Comparison of ENCODE assay signal across 29 mouse cellular contexts in genomic region chr5:43721538-43722451, GRCm38 (mm10). TPM values are rescaled to one million over a fixed set of nuclear protein-coding genes. Genes with fewer than 3 reads are reported as not detected.
DNase-seq lines count a peak whose midpoint lies in the region; ATAC-seq lines count a peak whose summit lies in the region.
"Had no signal": no experiment of that assay in that cellular context is flagged by ENCODE, and none has a peak within 500 bp of the region (broad histone marks: within the 10 kb centered on the region; RNA-seq: fewer than 3 reads in every experiment).

No protein-coding gene starts in this region.

- H3K9ac ChIP-seq in kidney, embryonic 16.5 days (replicated peaks; ENCODE audit: low read length) = no peak overlapping the region
- no peak overlapping the region for H3K9ac ChIP-seq in embryonic facial prominence, embryonic 14.5 days (ENCODE audit: low read depth, low read length)
- H3K9ac ChIP-seq in midbrain, embryonic 15.5 days = no peak overlapping the region
- H3K9ac ChIP-seq: forebrain, embryonic 15.5 days; hindbrain, embryonic 12.5 days; liver, embryonic 12.5 days; liver, postnatal 0 days; neural tube, embryonic 13.5 days had no signal

- H3K27me3 ChIP-seq in kidney, embryonic 16.5 days (ENCODE audit: insufficient read depth, low read length) = no peaks in the 10 kb centered on the region
- H3K27me3 ChIP-seq in embryonic facial prominence, embryonic 14.5 days (replicated peaks; ENCODE audit: control insufficient read depth, insufficient read depth, low read length) = no peaks in the 10 kb centered on the region
- no peaks in the 10 kb centered on the region for H3K27me3 ChIP-seq in midbrain, embryonic 15.5 days (replicated peaks)
- H3K27me3 ChIP-seq: forebrain, embryonic 15.5 days; hindbrain, embryonic 12.5 days; liver, embryonic 12.5 days; neural tube, embryonic 13.5 days had no signal

- H3K4me3 ChIP-seq in kidney, embryonic 16.5 days (ENCODE audit: low read length) = no peak overlapping the region
- no peak overlapping the region for H3K4me3 ChIP-seq in embryonic facial prominence, embryonic 14.5 days (ENCODE audit: low read depth, low read length)
- no peak overlapping the region for H3K4me3 ChIP-seq in midbrain, embryonic 15.5 days
- H3K4me3 ChIP-seq: forebrain, embryonic 10.5 days; forebrain, embryonic 15.5 days; hindbrain, embryonic 12.5 days; left cerebral cortex, adult 2 months; liver, embryonic 12.5 days; midbrain, embryonic 10.5 days; neural tube, embryonic 13.5 days had no signal

- no peak overlapping the region for H3K4me2 ChIP-seq in kidney, embryonic 16.5 days (replicated peaks; ENCODE audit: low read depth, low read length)
- no peak overlapping the region for H3K4me2 ChIP-seq in embryonic facial prominence, embryonic 14.5 days (ENCODE audit: low read depth, low read length)
- no peak overlapping the region for H3K4me2 ChIP-seq in midbrain, embryonic 15.5 days
- H3K4me2 ChIP-seq: forebrain, embryonic 15.5 days; heart, embryonic 11.5 days; hindbrain, embryonic 12.5 days; liver, embryonic 12.5 days; neural tube, embryonic 13.5 days had no signal

- WGBS in kidney, embryonic 16.5 days = 48% methylated on average over 5 of the region's 5 CpGs
- WGBS in embryonic facial prominence, embryonic 14.5 days = 50% methylated on average over 5 of the region's 5 CpGs
- WGBS in midbrain, embryonic 15.5 days = 78% methylated on average over 5 of the region's 5 CpGs

- H3K27ac ChIP-seq in kidney, embryonic 16.5 days (ENCODE audit: low read length) = no peak overlapping the region
- no peak overlapping the region for H3K27ac ChIP-seq in embryonic facial prominence, embryonic 14.5 days (replicated peaks; ENCODE audit: low read depth, low read length)
- H3K27ac ChIP-seq in midbrain, embryonic 15.5 days = no peak overlapping the region
- H3K27ac ChIP-seq: forebrain, embryonic 10.5 days; forebrain, embryonic 15.5 days; hindbrain, embryonic 12.5 days; hindbrain, postnatal 0 days; left cerebral cortex, adult 2 months; liver, embryonic 12.5 days; macrophage; midbrain, embryonic 10.5 days; neural tube, embryonic 13.5 days had no signal

- H3K4me1 ChIP-seq in kidney, embryonic 16.5 days (ENCODE audit: insufficient read depth, low read length) = no peaks in the 10 kb centered on the region
- H3K4me1 ChIP-seq in embryonic facial prominence, embryonic 14.5 days (ENCODE audit: control insufficient read depth, insufficient read depth, low read length) = no peaks in the 10 kb centered on the region
- no peaks in the 10 kb centered on the region for H3K4me1 ChIP-seq in midbrain, embryonic 15.5 days
- H3K4me1 ChIP-seq: forebrain, embryonic 10.5 days; forebrain, embryonic 15.5 days; hindbrain, embryonic 12.5 days; liver, embryonic 12.5 days; midbrain, embryonic 10.5 days; neural tube, embryonic 13.5 days had no signal

- H3K36me3 ChIP-seq in kidney, embryonic 16.5 days (ENCODE audit: insufficient read depth, low read length) = peaks cover 46% of the 10 kb centered on the region
- peaks cover 56% of the 10 kb centered on the region for H3K36me3 ChIP-seq in embryonic facial prominence, embryonic 14.5 days (ENCODE audit: control insufficient read depth, insufficient read depth, low read length)
- 0 out of 2 replicates have a peak, but pooled peaks cover 6% of the 10 kb centered on the region for H3K36me3 ChIP-seq in midbrain, embryonic 15.5 days (replicated peaks)

- no peak for DNase-seq in kidney, postnatal 10 days
- peak; percentile 5 for DNase-seq in NIH3T3 (ENCODE audit: low read depth)
- DNase-seq in embryo, embryonic 11 days = peak; percentile 34
- DNase-seq in embryonic facial prominence, embryonic 14.5 days (ENCODE audit: low spot score) = peak; percentile 15
- no peak for DNase-seq in cerebellum, postnatal 36 days
- DNase-seq: adrenal gland, postnatal 10 days; cerebellum, adult 9-10 months; gastrocnemius, postnatal 25 days; heart, adult 11 months; heart, postnatal 36 days; kidney, postnatal 14 days; liver, postnatal 0 days; right cerebral cortex, postnatal 4 days; thymus, adult 2 months; thymus, postnatal 36 days had no signal

- ATAC-seq in kidney, embryonic 16.5 days (ENCODE audit: low FRiP score, low TSS enrichment) = peak; percentile 60; the same call in 1 of the 2 replicates
- no peak for ATAC-seq in embryonic facial prominence, embryonic 14.5 days (ENCODE audit: low read depth)
- ATAC-seq in midbrain, embryonic 15.5 days (replicated peaks) = no peak
- ATAC-seq: forebrain, embryonic 15.5 days; hindbrain, postnatal 0 days; intestine, embryonic 16.5 days; liver, embryonic 12.5 days; liver, postnatal 0 days; lung, postnatal 0 days had no signal

- no peaks in the 10 kb centered on the region for H3K9me3 ChIP-seq in kidney, embryonic 16.5 days (ENCODE audit: low read length)
- no peaks in the 10 kb centered on the region for H3K9me3 ChIP-seq in embryonic facial prominence, embryonic 14.5 days (ENCODE audit: control insufficient read depth, low read length)
- H3K9me3 ChIP-seq in midbrain, embryonic 15.5 days = no peaks in the 10 kb centered on the region
- H3K9me3 ChIP-seq: forebrain, embryonic 10.5 days; forebrain, embryonic 15.5 days; hindbrain, embryonic 12.5 days; liver, embryonic 12.5 days; midbrain, embryonic 10.5 days; neural tube, embryonic 13.5 days had no signal

RNA-seq across cellular contexts. Expression of gene Cc2d2a, which starts 59.6 kb away (rescaled TPM):
- polyA plus RNA-seq in kidney, embryonic 16.5 days (2015; fragmentation: Nextera tagmentation; extraction: Ambion mirVana) = 14.6 and 16.2 TPM in 2 replicates
- 8.7 and 9.0 TPM in 2 replicates for polyA plus RNA-seq in embryonic facial prominence, embryonic 14.5 days (2014; fragmentation: Nextera tagmentation; extraction: Ambion mirVana)
- polyA plus RNA-seq in midbrain, embryonic 15.5 days (2015; fragmentation: Nextera tagmentation; extraction: Ambion mirVana) = 7.6 and 8.5 TPM in 2 replicates

Comparison
In these comparisons a context has a peak if more than half of its experiments do, and no peak if none do; other contexts are left out.
1. DNase-seq: peak in NIH3T3 (single experiment), embryo, embryonic 11 days (single experiment) and embryonic facial prominence, embryonic 14.5 days (single experiment); none in kidney, postnatal 10 days (single experiment) and cerebellum, postnatal 36 days (0 of 2).